Mouse (Mus musculus): ENCODE data around the gene Oas1f. TPM values are rescaled to one million over a fixed set of nuclear protein-coding genes. Genes with fewer than 3 reads are reported as not detected.
"Not testable (repeated sequence)": the region's sequence is repeated elsewhere in the genome, so short reads cannot be mapped to it uniquely, and the experiment has no call there.

Gene Oas1f
- polyA plus RNA-seq, 1 experiment from 2014 or later = not detected

GRCm38 (mm10) chr5:120888294-120888815 lies 41.2 kb downstream of the Oas1f start:
- H3K36me3 ChIP-seq (replicated peaks; ENCODE audit: control insufficient read depth, insufficient read depth); H3K4me3 ChIP-seq (replicated peaks; ENCODE audit: low read length); H3K4me2 ChIP-seq (replicated peaks); H3K9me3 ChIP-seq (ENCODE audit: control insufficient read depth, low read length); H3K4me1 ChIP-seq (replicated peaks; ENCODE audit: control insufficient read depth, insufficient read depth, low read length); H3K9ac ChIP-seq; ATAC-seq (ENCODE audit: low FRiP score); H3K27ac ChIP-seq; DNase-seq (ENCODE audit: low spot score); H3K27me3 ChIP-seq (ENCODE audit: control insufficient read depth, insufficient read depth, low read length): not testable (repeated sequence)
- WGBS = 44% methylated on average over 4 of the region's 4 CpGs

GRCm38 (mm10) chr5:120890026-120890425 lies 42.9 kb downstream of the Oas1f start:
- Histone ChIP-seq H3K4me3 (replicated peaks; ENCODE audit: low read length) (no peak overlapping the region), H3K9me3 (ENCODE audit: control insufficient read depth, low read length) (no peaks in the 10 kb centered on the region), H3K4me2 (replicated peaks) (no peak overlapping the region), H3K27ac (no peak overlapping the region), H3K36me3 (replicated peaks; ENCODE audit: control insufficient read depth, insufficient read depth) (no peaks in the 10 kb centered on the region), H3K4me1 (replicated peaks; ENCODE audit: control insufficient read depth, insufficient read depth, low read length) (no peaks in the 10 kb centered on the region), H3K9ac (no peak overlapping the region), H3K27me3 (ENCODE audit: control insufficient read depth, insufficient read depth, low read length) (no peaks in the 10 kb centered on the region)
- no peak for ATAC-seq (ENCODE audit: low FRiP score)
- WGBS = 82% methylated on average over 2 of the region's 2 CpGs
- no peak for DNase-seq (ENCODE audit: low spot score)

- H3K9ac ChIP-seq = no peak overlapping the region
- WGBS = 53% methylated on average over 3 of the region's 3 CpGs
- no peaks in the 10 kb centered on the region for H3K36me3 ChIP-seq (replicated peaks; ENCODE audit: control insufficient read depth, insufficient read depth)
- DNase-seq (ENCODE audit: low spot score) = no peak
- ATAC-seq (ENCODE audit: low FRiP score) = no peak
- H3K27me3 ChIP-seq (ENCODE audit: control insufficient read depth, insufficient read depth, low read length) = no peaks in the 10 kb centered on the region
- no peaks in the 10 kb centered on the region for H3K4me1 ChIP-seq (replicated peaks; ENCODE audit: control insufficient read depth, insufficient read depth, low read length)
- no peak overlapping the region for H3K4me2 ChIP-seq (replicated peaks)
- no peak overlapping the region for H3K4me3 ChIP-seq (replicated peaks; ENCODE audit: low read length)
- no peaks in the 10 kb centered on the region for H3K9me3 ChIP-seq (ENCODE audit: control insufficient read depth, low read length)
- H3K27ac ChIP-seq = no peak overlapping the region
Measured at GRCm38 (mm10) chr5:120890991-120891390, 43.8 kb downstream of the Oas1f start.

DNA sequence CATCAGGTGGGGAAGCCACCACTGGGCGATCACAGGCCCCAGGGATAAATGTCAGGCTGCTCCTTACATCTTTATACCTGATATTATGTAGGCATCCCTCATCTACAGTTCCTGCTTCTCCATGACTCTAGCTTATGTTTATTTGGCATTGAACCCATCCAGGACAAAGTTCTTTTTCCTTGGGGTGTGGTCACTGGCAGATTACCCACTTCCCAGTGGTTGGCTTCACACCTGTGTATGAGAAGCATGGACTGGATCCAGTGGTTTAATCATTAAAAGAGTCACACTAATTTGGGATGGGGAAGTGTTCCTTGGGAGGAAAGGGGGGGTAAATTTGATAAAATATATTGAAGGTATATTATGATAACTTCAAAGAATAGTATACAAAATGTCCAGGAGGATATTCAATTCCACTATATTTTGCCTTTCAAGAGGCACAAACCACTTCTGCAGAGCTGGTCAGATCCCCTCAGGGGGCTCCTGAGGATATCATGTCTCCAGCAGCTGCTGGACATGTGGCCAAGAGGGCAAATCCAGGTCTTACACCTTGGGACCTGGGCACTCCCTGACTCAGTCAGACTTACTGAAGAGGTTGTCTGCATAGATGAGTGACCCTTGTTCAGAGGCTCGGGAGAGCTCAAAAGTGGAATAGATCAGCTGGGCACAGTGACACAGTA lies 44.5 kb downstream of the Oas1f start:
- not testable (repeated sequence) for H3K9ac ChIP-seq; H3K4me2 ChIP-seq (replicated peaks); DNase-seq (ENCODE audit: low spot score); H3K9me3 ChIP-seq (ENCODE audit: control insufficient read depth, low read length); H3K4me1 ChIP-seq (replicated peaks; ENCODE audit: control insufficient read depth, insufficient read depth, low read length); ATAC-seq (ENCODE audit: low FRiP score); H3K4me3 ChIP-seq (replicated peaks; ENCODE audit: low read length); H3K27ac ChIP-seq; H3K27me3 ChIP-seq (ENCODE audit: control insufficient read depth, insufficient read depth, low read length); H3K36me3 ChIP-seq (replicated peaks; ENCODE audit: control insufficient read depth, insufficient read depth)
- 86% methylated on average over 2 of the region's 2 CpGs for WGBS

DNA sequence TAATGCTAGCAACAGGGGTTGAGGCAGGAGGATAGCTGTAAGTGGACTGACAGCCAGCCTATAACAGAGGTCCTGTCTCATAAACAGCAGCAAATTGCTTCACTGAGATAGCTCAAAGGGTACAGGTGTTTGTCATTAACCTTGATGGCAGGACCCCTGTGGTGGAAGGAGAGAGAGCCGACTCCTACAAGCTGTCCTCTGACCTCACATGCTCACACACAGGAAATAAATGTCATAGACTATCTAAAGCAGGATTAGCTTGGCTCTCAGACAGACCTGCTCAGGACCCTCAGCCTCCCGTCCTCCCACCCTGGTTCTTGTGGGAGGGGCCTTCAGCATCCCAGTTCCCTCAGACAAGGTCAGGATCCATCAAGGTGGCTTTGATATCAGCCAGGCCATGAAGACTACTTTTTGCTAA lies 45.1 kb downstream of the Oas1f start:
- no peak overlapping the region for H3K4me3 ChIP-seq (replicated peaks; ENCODE audit: low read length)
- no peaks in the 10 kb centered on the region for H3K36me3 ChIP-seq (replicated peaks; ENCODE audit: control insufficient read depth, insufficient read depth)
- H3K9me3 ChIP-seq (ENCODE audit: control insufficient read depth, low read length) = no peaks in the 10 kb centered on the region
- H3K4me2 ChIP-seq (replicated peaks) = no peak overlapping the region
- H3K4me1 ChIP-seq (replicated peaks; ENCODE audit: control insufficient read depth, insufficient read depth, low read length) = no peaks in the 10 kb centered on the region
- no peak overlapping the region for H3K9ac ChIP-seq
- 79% methylated on average over 2 of the region's 2 CpGs for WGBS
- no peaks in the 10 kb centered on the region for H3K27me3 ChIP-seq (ENCODE audit: control insufficient read depth, insufficient read depth, low read length)
- no peak overlapping the region for H3K27ac ChIP-seq
- ATAC-seq (ENCODE audit: low FRiP score) (no peak), DNase-seq (ENCODE audit: low spot score) (no peak)

GRCm38 (mm10) chr5:120893866-120894265 lies 46.7 kb downstream of the Oas1f start:
- 98% methylated on average over 4 of the region's 4 CpGs for WGBS
- H3K36me3 ChIP-seq (replicated peaks; ENCODE audit: control insufficient read depth, insufficient read depth); DNase-seq (ENCODE audit: low spot score): not testable (repeated sequence)

GRCm38 (mm10) chr5:120894692-120895091 lies 47.5 kb downstream of the Oas1f start:
- H3K4me2 ChIP-seq (replicated peaks); ATAC-seq (ENCODE audit: low FRiP score); H3K27me3 ChIP-seq (ENCODE audit: control insufficient read depth, insufficient read depth, low read length); H3K4me1 ChIP-seq (replicated peaks; ENCODE audit: control insufficient read depth, insufficient read depth, low read length); H3K9ac ChIP-seq; DNase-seq (ENCODE audit: low spot score); H3K9me3 ChIP-seq (ENCODE audit: control insufficient read depth, low read length); H3K4me3 ChIP-seq (replicated peaks; ENCODE audit: low read length); H3K36me3 ChIP-seq (replicated peaks; ENCODE audit: control insufficient read depth, insufficient read depth); H3K27ac ChIP-seq: not testable (repeated sequence)
- WGBS = 85% methylated on average over 2 of the region's 2 CpGs

More at GRCm38 (mm10) chr5:120893866-120894265, 46.7 kb downstream of the Oas1f start:
- not testable (repeated sequence) for H3K27ac ChIP-seq; H3K4me1 ChIP-seq (replicated peaks; ENCODE audit: control insufficient read depth, insufficient read depth, low read length); H3K4me3 ChIP-seq (replicated peaks; ENCODE audit: low read length); H3K9ac ChIP-seq; H3K27me3 ChIP-seq (ENCODE audit: control insufficient read depth, insufficient read depth, low read length); H3K9me3 ChIP-seq (ENCODE audit: control insufficient read depth, low read length); H3K4me2 ChIP-seq (replicated peaks); ATAC-seq (ENCODE audit: low FRiP score)

GRCm38 (mm10) chr5:120895231-120895900 lies 48.2 kb downstream of the Oas1f start:
- H3K4me1 ChIP-seq (replicated peaks; ENCODE audit: control insufficient read depth, insufficient read depth, low read length) = no peaks in the 10 kb centered on the region
- H3K9me3 ChIP-seq (ENCODE audit: control insufficient read depth, low read length) = 0 out of 2 replicates have a peak, but pooled peaks cover 5% of the 10 kb centered on the region
- ATAC-seq (ENCODE audit: low FRiP score) = no peak
- H3K36me3 ChIP-seq (replicated peaks; ENCODE audit: control insufficient read depth, insufficient read depth) = no peaks in the 10 kb centered on the region
- no peaks in the 10 kb centered on the region for H3K27me3 ChIP-seq (ENCODE audit: control insufficient read depth, insufficient read depth, low read length)
- no peak overlapping the region for H3K27ac ChIP-seq
- no peak overlapping the region for H3K9ac ChIP-seq
- 76% methylated on average over 11 of the region's 11 CpGs for WGBS
- no peak for DNase-seq (ENCODE audit: low spot score)
- no peak overlapping the region for H3K4me3 ChIP-seq (replicated peaks; ENCODE audit: low read length)
- no peak overlapping the region for H3K4me2 ChIP-seq (replicated peaks)

- Histone ChIP-seq H3K4me1 (replicated peaks; ENCODE audit: control insufficient read depth, insufficient read depth, low read length) (no peaks in the 10 kb centered on the region), H3K36me3 (replicated peaks; ENCODE audit: control insufficient read depth, insufficient read depth) (no peaks in the 10 kb centered on the region), H3K27me3 (ENCODE audit: control insufficient read depth, insufficient read depth, low read length) (no peaks in the 10 kb centered on the region), H3K9me3 (ENCODE audit: control insufficient read depth, low read length) (0 out of 2 replicates have a peak, but pooled peaks cover 6% of the 10 kb centered on the region), H3K27ac (no peak overlapping the region), H3K4me2 (replicated peaks) (no peak overlapping the region), H3K9ac (no peak overlapping the region), H3K4me3 (replicated peaks; ENCODE audit: low read length) (no peak overlapping the region)
- no peak for DNase-seq (ENCODE audit: low spot score)
- no peak for ATAC-seq (ENCODE audit: low FRiP score)
- 88% methylated on average over 6 of the region's 6 CpGs for WGBS
Measured at GRCm38 (mm10) chr5:120898307-120898706, 51.1 kb downstream of the Oas1f start.

All from hindbrain, embryonic 14.5 days (tissue).